Mouse (Mus musculus): ENCODE measurements around the gene Slit3. TPM values are rescaled to one million over a fixed set of nuclear protein-coding genes. Genes with fewer than 3 reads are reported as not detected.

Slit3 gene
- polyA plus RNA-seq, 1 experiment, result 11.3 TPM

DNA sequence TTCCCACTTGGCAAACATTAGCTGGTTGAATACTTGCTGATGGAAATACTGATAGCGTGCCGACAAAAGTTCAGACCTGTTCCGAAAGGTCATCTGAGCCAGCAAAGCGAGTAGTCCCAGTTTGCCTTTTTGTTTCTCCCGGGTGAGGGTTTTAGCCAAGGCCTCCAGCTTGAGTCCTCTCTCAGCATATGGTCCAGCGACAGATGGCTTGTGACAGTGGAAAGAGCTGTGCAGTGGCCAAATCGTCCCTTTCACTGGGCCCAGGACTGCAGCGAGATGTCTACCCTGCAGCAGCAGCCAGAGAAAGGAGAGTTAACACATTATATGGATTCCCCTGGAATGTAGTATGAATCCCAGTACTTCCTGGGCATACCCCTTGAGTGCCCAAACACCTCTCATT is 215.5 kb downstream of the Slit3 start:
- DNase-seq (ENCODE audit: extremely low spot score in 1 of 2, low spot score in 1 of 2), result no peak

DNA sequence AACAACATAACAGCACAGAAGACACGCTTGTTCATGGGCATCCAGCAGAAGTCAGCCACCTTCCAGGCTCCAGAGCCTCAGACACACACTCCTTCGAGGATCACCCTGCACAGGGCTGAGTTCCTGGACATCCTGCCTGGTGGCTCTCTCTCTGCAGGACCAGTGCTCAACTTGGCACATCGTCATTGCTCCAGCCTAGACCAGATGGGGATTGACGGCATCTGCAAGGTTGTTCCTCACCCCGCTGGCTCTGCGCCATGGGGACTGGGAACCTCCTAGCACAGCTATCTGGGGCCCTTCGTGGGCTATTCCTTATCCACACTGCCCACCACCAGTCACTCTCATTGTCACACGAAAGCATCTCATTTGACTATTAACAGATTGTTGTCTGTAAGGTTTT is 216.5 kb downstream of the Slit3 start:
- DNase-seq (ENCODE audit: extremely low spot score in 1 of 2, low spot score in 1 of 2), result no peak

DNA sequence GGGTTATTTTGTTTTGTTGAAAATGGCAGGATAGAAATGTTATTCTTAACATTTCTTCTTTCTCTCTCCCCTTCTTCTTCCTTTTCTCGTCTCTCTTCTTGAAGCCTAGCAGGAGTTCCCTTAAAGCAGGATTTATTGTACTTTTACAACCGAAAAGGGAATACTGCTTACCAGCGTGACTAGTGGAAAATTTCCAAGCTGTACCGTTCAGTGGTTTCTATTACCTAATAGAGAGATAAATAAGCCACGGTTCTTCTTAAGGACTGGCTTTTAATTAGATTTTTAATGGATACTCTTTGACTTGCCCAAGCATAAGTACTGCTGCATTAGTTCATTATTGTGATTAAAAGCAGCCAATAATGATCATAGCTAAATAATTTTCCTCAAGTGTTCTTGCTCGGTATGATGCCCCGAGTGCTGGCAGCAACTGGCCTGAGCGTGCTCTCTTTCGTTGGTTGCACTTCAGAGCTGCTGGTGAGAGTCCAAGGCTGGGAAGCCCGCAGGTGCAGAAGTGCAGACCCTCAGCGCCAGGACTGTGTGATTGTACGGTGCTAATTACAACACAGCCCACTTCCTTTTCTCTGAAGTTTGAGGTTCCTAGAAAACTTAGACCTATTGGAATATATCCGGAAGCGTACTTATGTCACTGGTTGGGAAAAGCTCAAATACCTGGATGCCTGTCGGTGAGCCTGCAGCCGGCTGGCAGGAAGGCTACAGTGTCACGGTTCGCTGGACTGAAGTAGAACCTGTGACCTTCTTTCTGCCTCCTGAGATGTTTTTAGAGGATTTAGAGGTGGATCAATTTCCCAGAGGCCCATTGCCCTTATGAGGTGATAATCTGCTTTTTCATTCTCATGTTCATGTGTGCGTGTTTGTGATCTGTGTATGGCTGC is 217.1 kb downstream of the Slit3 start:
- DNase-seq (ENCODE audit: extremely low spot score in 1 of 2, low spot score in 1 of 2), result no peak

GRCm38 (mm10) chr11:35340752-35341151 is 219.7 kb downstream of the Slit3 start:
- no peak for DNase-seq (ENCODE audit: extremely low spot score in 1 of 2, low spot score in 1 of 2)

GRCm38 (mm10) chr11:35342486-35342885 is 221.5 kb downstream of the Slit3 start:
- peak; percentile 38 to 49 for DNase-seq (ENCODE audit: extremely low spot score in 1 of 2, low spot score in 1 of 2)

DNA sequence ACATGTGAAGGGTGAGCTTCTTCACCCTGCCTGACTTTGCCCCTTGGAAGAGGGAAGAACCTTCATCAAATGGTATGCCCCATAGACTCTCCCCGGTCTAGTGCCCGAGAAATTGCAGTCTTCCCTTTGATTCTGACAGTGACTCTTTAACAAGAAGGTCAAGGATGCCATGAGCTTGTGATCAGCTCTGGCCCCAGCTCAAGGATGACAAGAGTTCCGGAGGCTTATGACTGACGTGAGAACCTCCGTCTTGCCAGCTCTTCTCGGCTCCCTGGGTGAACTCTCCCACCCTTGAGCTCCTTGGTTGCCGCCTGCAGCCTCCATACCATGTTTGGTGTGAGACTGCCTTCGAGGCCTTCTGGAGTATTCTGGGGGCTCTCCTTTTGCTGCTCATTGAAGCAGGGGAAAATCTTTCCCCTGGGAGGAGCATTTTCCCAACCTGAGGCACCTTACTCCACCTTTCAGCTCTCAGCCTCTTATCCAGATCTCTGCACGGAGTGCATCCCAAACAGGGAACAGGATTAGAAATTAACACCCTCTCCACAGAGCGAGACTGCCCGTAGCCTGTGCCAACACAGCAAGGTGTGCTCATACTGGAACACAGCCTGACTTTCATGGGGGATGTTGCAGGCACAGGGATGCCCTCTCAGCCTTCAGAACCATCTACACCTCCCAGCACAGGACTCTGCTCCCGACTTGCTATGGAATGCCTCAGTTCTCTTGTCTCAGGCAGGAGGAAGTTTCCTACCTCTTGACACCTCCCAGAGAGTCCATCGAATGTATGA is 224.9 kb downstream of the Slit3 start:
- DNase-seq (ENCODE audit: extremely low spot score in 1 of 2, low spot score in 1 of 2), result no peak

GRCm38 (mm10) chr11:35348099-35348498 is 227.1 kb downstream of the Slit3 start:
- DNase-seq (ENCODE audit: extremely low spot score in 1 of 2, low spot score in 1 of 2), result no peak

- DNase-seq (ENCODE audit: extremely low spot score in 1 of 2, low spot score in 1 of 2), result peak in 1 of 2 experiments; percentile 46
Observed at GRCm38 (mm10) chr11:35350968-35351367, 229.9 kb downstream of the Slit3 start.

DNA sequence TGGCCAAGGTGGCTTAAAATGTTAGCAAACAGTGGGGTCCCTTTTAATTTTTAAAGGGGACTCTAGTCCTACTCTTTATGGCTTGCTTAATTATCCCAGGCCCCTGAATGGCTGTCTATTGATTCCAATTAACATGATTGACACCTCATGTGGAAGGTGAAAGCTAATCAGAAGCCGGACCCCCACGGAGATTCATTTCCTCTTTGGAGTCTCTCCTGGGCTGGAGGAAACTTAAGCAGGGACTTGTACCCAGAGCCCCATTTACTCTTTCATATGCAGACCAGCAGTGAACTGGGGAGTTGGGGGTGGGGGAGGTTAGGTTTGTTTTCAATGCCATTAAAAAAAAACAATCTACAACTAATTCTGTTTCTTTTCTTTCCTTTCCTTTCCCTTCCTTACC is 230.4 kb downstream of the Slit3 start:
- DNase-seq (ENCODE audit: extremely low spot score in 1 of 2, low spot score in 1 of 2), result no peak

DNA sequence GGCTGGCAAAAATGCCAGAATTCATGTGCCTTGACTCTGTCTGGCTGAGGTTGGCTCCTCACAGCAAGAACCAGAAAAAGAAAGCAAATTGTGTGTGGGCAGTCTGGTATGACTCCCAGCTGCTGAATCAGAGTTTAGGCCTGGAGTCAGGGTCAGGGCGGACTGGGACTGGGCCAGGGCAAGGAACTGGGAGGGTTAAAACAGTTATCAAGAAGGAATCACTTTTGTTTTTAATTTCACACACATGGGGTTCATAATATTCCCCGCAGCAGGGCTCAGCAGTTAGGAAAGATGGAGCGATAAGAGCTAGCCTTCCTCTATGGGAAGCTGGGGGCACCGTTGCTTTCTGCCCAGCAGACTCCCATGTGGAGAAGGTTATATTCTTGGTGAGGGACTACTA is 234.8 kb downstream of the Slit3 start:
- DNase-seq (ENCODE audit: extremely low spot score in 1 of 2, low spot score in 1 of 2), result no peak

DNA sequence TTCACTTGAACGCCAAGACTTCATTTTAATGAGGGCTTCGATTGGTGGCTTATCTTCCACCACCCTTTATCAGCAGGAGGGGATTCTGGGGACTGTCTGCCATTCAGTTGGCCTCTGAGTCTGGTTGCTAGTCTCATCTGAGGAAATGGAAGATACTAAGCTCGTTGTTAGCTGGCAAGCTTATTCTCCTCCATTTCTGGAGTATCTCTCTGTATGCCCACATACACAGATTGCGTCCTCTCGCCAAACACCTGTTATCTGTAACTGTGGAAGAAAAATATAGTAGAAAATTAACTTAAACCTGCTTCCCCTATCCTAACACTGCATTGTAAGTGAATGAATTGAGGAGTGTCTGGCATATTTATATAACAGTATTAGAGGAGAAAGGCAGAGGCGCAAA is 240.0 kb downstream of the Slit3 start:
- DNase-seq (ENCODE audit: extremely low spot score in 1 of 2, low spot score in 1 of 2), result peak in 1 of 2 experiments; percentile 48

DNA sequence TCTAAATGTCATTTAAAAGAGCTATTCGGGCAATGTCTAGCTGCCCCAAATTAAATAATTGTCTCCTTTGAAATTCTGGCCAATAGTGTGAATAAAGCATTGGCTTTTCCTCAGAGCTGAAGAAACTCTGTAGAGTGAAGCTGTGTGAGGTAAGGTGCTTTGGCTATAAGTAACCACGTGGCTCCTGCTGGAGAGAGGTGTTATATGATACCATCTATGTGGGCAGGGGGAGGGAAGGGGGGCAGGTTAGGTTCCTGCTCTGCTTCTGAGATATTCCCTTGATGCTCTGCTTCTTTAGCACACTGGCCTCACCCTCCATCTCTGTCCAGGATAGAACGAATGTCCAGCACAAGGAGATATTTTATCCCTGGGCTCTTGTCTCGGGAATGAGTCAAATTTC is 242.0 kb downstream of the Slit3 start:
- DNase-seq (ENCODE audit: extremely low spot score in 1 of 2, low spot score in 1 of 2), result no peak

DNA sequence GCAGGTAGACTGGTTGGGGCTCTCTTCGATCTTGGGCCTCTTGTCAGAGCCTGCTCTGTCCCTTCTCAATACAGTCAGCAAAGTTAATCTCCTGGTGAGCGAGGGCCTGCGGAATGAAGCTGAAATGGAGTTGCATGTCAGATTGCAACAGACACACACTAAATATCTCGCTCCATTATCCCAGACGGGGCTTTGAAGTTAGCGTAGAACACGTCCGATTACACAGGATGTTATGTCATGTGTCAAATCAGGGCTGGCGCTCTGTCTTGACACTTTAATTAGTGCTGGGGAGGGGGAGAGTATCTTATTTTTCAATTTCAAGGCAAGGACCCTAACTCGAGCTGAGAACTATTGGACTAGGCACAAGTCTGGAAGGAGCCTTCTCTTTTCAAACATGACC is 243.4 kb downstream of the Slit3 start:
- no peak for DNase-seq (ENCODE audit: extremely low spot score in 1 of 2, low spot score in 1 of 2)

DNA sequence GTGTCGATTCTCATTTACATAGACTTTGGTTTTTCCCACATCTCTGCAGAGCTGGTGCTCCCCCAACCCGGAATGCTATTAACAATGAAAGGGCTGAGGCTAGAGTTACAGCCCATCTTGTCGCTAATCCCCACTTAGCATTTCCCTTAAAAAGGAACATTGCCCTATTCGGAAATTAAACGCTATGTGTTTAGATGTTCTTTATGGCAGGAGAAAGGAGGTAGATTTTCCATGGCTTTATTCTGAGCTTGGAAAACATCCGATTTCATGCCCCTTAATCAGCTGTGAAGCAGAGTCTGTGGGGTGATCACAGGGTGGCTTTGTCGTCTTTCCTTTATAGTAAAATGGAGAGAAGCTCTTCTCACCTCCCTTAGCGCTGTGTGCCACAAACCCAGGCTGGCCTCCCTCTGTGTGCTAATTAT is 244.5 kb downstream of the Slit3 start:
- no peak for DNase-seq (ENCODE audit: extremely low spot score in 1 of 2, low spot score in 1 of 2)

DNA sequence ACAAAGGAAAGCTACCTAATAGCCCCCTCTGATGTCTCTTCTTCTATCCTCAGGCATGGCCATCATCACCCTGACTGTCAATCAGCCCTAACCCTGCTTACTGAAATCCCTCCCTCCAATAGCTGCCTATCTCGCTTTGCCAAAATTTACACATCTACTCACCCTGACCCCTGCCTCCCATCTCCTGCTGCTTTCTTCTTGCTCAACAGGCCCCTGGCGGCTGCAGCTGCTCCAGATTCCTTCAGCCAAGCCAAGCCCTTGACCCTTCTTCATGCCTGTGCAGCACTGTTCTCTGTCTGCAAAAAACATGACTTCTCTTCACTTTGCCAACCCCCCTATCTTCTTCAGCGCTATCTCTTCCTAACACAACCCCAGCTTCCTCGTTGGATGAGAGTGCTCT is 245.6 kb downstream of the Slit3 start:
- no peak for DNase-seq (ENCODE audit: extremely low spot score in 1 of 2, low spot score in 1 of 2)

DNA sequence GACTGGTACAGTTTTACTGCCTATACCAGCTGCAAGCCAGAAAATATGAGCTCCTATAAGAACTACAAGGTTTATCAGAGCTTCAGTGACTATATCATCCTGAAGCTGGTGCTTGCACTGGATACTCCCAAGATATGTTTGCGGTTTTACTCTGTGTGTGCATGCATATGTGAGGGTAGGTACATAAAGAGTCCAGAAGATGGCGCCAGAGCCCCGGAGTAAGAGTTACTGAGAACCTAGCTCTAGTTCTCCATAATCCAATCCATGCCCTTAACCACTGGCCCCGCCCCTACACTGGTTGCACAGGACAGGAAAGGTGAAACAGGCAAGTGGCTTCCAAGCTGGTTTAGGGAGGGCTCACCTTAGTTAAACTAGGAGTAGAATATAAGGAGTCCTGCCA is 246.2 kb downstream of the Slit3 start:
- no peak for DNase-seq (ENCODE audit: extremely low spot score in 1 of 2, low spot score in 1 of 2)

DNA sequence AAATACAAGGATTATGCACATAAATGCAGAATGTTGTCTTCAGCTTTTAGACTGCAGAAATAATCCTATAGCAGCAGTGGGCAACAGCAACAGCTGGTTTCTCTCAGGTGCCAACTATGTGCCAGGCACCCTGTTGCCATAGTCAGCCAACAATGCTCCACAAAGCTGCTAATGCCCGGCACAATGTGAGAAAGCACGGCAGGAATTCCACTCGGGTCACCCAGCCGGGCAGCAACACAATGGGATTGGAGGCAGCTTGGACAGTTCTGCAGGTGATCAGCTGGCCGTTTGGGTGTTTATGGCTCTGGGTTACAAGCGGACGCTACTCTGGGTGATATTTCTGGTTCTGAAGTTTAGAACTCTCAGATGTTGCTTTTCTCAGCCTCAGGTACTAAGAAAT is 248.9 kb downstream of the Slit3 start:
- no peak for DNase-seq (ENCODE audit: extremely low spot score in 1 of 2, low spot score in 1 of 2)

DNA sequence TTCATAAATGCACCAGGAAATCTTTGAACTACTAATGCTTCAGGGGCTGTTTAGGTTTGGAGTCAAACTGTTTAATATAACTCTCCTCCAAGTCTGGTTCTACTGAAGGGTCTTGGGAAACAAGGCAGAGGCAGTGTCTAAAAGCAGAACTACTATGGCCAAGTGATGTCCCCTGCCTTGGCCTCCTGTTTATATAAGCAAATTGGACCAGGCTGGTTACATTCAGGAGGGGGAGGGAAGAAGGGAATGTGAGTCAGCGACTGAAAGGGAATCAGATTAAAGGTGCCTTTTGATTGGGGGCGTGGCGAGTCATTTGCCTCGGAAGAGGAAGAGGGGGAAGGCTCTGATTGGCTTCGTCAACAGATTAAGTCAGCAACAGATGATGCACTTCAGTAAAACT is 249.7 kb downstream of the Slit3 start:
- no peak for DNase-seq (ENCODE audit: extremely low spot score in 1 of 2, low spot score in 1 of 2)

DNA sequence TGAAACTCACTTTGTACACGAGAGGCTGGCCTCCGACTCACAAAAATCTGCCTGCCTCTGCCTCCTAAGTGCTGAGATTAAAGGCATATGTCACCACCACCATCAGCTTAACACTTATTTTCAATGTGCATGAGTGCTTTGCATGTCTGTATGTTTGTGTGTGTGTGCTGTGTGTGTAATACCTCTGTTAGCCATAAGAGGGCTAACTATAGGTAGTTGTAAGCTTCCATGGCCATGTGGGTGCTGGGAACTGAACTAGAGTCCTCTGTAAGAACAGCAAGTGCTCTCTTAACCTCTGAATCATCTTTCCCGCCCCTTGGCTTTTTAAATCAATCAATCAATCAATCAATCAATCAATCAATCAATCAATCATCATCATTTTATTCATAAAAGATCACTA is 251.4 kb downstream of the Slit3 start:
- DNase-seq (ENCODE audit: extremely low spot score in 1 of 2, low spot score in 1 of 2), result no peak

DNA sequence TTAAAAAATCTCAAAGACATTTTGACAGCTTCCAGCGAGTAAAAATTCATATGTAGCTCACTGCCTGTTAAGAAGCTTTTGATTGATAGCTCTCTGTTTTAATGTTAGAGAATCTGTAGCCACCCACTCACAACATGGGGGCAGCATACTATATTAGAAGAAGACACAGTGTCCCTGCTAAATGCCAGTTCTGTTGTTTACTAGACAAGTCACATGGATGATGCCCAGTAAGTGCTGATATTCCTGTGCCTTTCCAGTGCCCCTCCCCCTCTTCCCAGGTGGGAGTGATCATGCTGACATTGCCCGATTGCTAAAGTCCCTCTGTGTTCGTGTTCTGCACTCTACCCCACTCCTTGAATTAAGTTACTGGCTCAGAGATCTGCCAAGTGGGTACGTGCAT is 254.0 kb downstream of the Slit3 start:
- no peak for DNase-seq (ENCODE audit: extremely low spot score in 1 of 2, low spot score in 1 of 2)

DNA sequence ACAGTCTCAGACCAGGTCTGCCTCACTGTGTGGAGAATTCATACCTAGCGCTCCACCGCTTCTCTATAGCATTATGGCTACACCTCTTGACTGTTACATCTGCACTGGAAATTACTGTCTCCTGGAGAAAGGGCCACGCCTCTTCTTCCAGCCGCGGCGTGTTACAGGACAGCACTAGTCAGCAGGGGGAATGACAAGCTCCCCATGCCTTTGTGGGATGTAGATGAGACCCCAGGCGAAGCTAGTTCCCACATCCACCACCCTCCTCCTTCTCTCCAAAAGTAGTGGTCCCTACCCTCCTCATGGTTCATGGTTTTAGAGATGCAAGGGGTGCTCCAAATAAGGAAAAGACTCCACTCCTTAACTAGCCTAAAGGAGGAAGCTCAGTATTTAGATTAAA is 257.8 kb downstream of the Slit3 start:
- no peak for DNase-seq (ENCODE audit: extremely low spot score in 1 of 2, low spot score in 1 of 2)

GRCm38 (mm10) chr11:35379407-35379806 is 258.4 kb downstream of the Slit3 start:
- peak in 1 of 2 experiments; percentile 25 for DNase-seq (ENCODE audit: extremely low spot score in 1 of 2, low spot score in 1 of 2)

Measured in frontal cortex, adult 2 months (tissue).